Mouse (Mus musculus) liver, embryonic 15.5 days (tissue): Measurements from ENCODE around the gene Chst15. TPM values are rescaled to one million over a fixed set of nuclear protein-coding genes. Genes with fewer than 3 reads are reported as not detected.

Experiments used
- ATAC-seq: fragments of 200-750 bp; cut with Nextera tagmentation; 2 replicates; pipeline ENCODE4 v1.8.0; 2017; ENCODE audit warnings: moderate number of reproducible peaks, mild to moderate bottlenecking, moderate library complexity; ENCODE audit not compliant: insufficient read depth
- H3K27ac ChIP-seq: fragments of 300-500 bp; sonication (generic); replicated peaks from 2 replicates; pipeline ENCODE4 v1.5.1; 2015; ENCODE audit warnings: mild to moderate bottlenecking, inconsistent platforms
- H3K27me3 ChIP-seq: fragments of 300-500 bp; sonication (generic); 2 replicates; pipeline ENCODE4 v1.6.1; 2015; ENCODE audit warnings: mild to moderate bottlenecking, inconsistent platforms
- H3K36me3 ChIP-seq: fragments of 300-500 bp; sonication (generic); replicated peaks from 2 replicates; pipeline ENCODE4 v1.6.1; 2015; ENCODE audit warnings: moderate library complexity, mild to moderate bottlenecking, inconsistent platforms
- H3K4me1 ChIP-seq: fragments of 300-500 bp; sonication (generic); replicated peaks from 2 replicates; pipeline ENCODE4 v1.6.1; 2015; ENCODE audit warnings: inconsistent platforms
- H3K4me2 ChIP-seq: fragments of 300-500 bp; sonication (generic); 2 replicates; pipeline ENCODE4 v1.6.1; 2015; ENCODE audit warnings: moderate library complexity, mild to moderate bottlenecking, inconsistent platforms
- H3K4me3 ChIP-seq: fragments of 300-500 bp; sonication (generic); replicated peaks from 2 replicates; pipeline ENCODE4 v1.5.1; 2015; ENCODE audit warnings: mild to moderate bottlenecking, inconsistent platforms
- H3K9ac ChIP-seq: fragments of 300-500 bp; sonication (generic); 2 replicates; pipeline ENCODE4 v1.6.1; 2015; ENCODE audit warnings: moderate library complexity, mild to moderate bottlenecking, inconsistent platforms
- H3K9me3 ChIP-seq: fragments of 300-500 bp; sonication (generic); replicated peaks from 2 replicates; pipeline ENCODE4 v1.6.1; 2016; ENCODE audit warnings: inconsistent platforms
- WGBS: fragments of 180-500 bp; shearing (Covaris S2); methylation state at CpG from one replicate; pipeline ENCODE4 v1.1.7; 2015; ENCODE audit warnings: mixed read lengths; ENCODE audit not compliant: insufficient replicate concordance; 5-methylcytosine and 5-hydroxymethylcytosine counted together
- polyA plus RNA-seq: library from polyadenylated mRNA; unstranded; fragments of >200 nt; fragmentation: Nextera tagmentation; extraction: Ambion mirVana; gene quantifications from 2 replicates; pipeline ENCODE4 v1.2.1, GENCODE M21; 2015

The Chst15 gene
- polyA plus RNA-seq, 1 experiment from 2014 or later: 4.5 TPM

GRCm38 (mm10) chr7:132315149-132316091, 1.6 kb downstream of the Chst15 start:
- 2% methylated on average over 51 of the region's 51 CpGs for WGBS
- no peak overlapping the region; the same call in 1 of the 2 replicates for H3K27ac ChIP-seq

GRCm38 (mm10) chr7:132312396-132312795, 4.6 kb downstream of the Chst15 start:
- H3K9ac ChIP-seq: no peak overlapping the region
- WGBS: 37% methylated on average over 8 of the region's 8 CpGs
- peaks cover 30% of the 10 kb centered on the region for H3K4me1 ChIP-seq
- ATAC-seq: no peak
- H3K36me3 ChIP-seq: no peaks in the 10 kb centered on the region
- H3K9me3 ChIP-seq: no peaks in the 10 kb centered on the region
- no peak overlapping the region for H3K4me2 ChIP-seq
- peaks cover 38% of the 10 kb centered on the region for H3K27me3 ChIP-seq
- H3K4me3 ChIP-seq: no peak overlapping the region
- no peak overlapping the region for H3K27ac ChIP-seq

More at GRCm38 (mm10) chr7:132315149-132316091, 1.6 kb downstream of the Chst15 start:
- H3K27me3 ChIP-seq: peaks cover 49% of the 10 kb centered on the region
- peak; percentile 27; the same call in 1 of the 2 replicates for ATAC-seq
- H3K9me3 ChIP-seq: no peaks in the 10 kb centered on the region
- H3K9ac ChIP-seq: peak overlapping the region; percentile 55
- peak overlapping the region; percentile 63 for H3K4me3 ChIP-seq
- H3K36me3 ChIP-seq: no peaks in the 10 kb centered on the region
- H3K4me2 ChIP-seq: peak overlapping the region; percentile 81
- H3K4me1 ChIP-seq: peaks cover 29% of the 10 kb centered on the region

- H3K4me1 ChIP-seq: peaks cover 34% of the 10 kb centered on the region
- 49% methylated on average over 5 of the region's 5 CpGs for WGBS
- no peaks in the 10 kb centered on the region for H3K36me3 ChIP-seq
- 0 out of 2 replicates have a peak, but pooled peaks cover 2% of the 10 kb centered on the region for H3K27me3 ChIP-seq
- H3K27ac ChIP-seq: no peak overlapping the region
- no peak overlapping the region for H3K4me3 ChIP-seq
- no peak overlapping the region for H3K4me2 ChIP-seq
- ATAC-seq: no peak; the same call in 1 of the 2 replicates
- H3K9me3 ChIP-seq: no peaks in the 10 kb centered on the region
- H3K9ac ChIP-seq: no peak overlapping the region
Observed at GRCm38 (mm10) chr7:132308537-132309191, 8.4 kb downstream of the Chst15 start.

- Histone ChIP-seq H3K4me2 (no peak overlapping the region), H3K36me3 (no peaks in the 10 kb centered on the region), H3K27me3 (no peaks in the 10 kb centered on the region), H3K4me1 (peaks cover 37% of the 10 kb centered on the region), H3K9me3 (no peaks in the 10 kb centered on the region), H3K9ac (no peak overlapping the region), H3K27ac (no peak overlapping the region), H3K4me3 (no peak overlapping the region)
- ATAC-seq: no peak
- WGBS: 51% methylated on average over 6 of the region's 6 CpGs
Observed at GRCm38 (mm10) chr7:132307722-132308271, 9.2 kb downstream of the Chst15 start.

GRCm38 (mm10) chr7:132306671-132307412, 10.2 kb downstream of the Chst15 start:
- no peak overlapping the region for H3K4me2 ChIP-seq
- WGBS: 74% methylated on average over 8 of the region's 8 CpGs
- H3K4me1 ChIP-seq: peaks cover 31% of the 10 kb centered on the region
- H3K36me3 ChIP-seq: no peaks in the 10 kb centered on the region
- no peak overlapping the region for H3K4me3 ChIP-seq
- H3K9me3 ChIP-seq: no peaks in the 10 kb centered on the region
- no peak for ATAC-seq
- H3K9ac ChIP-seq: no peak overlapping the region
- no peaks in the 10 kb centered on the region for H3K27me3 ChIP-seq
- H3K27ac ChIP-seq: no peak overlapping the region

- Histone ChIP-seq H3K27me3 (no peaks in the 10 kb centered on the region), H3K9ac (no peak overlapping the region), H3K4me1 (peaks cover 31% of the 10 kb centered on the region), H3K4me3 (no peak overlapping the region), H3K4me2 (no peak overlapping the region), H3K9me3 (no peaks in the 10 kb centered on the region), H3K27ac (no peak overlapping the region), H3K36me3 (no peaks in the 10 kb centered on the region)
- no peak for ATAC-seq
- WGBS: 45% methylated on average over 5 of the region's 5 CpGs
Observed at GRCm38 (mm10) chr7:132305492-132306375, 11.3 kb downstream of the Chst15 start.

- ATAC-seq: no peak
- H3K4me1 ChIP-seq: peaks cover 31% of the 10 kb centered on the region
Observed at GRCm38 (mm10) chr7:132304424-132305085, 12.5 kb downstream of the Chst15 start.

GRCm38 (mm10) chr7:132303988-132304387, 13.0 kb downstream of the Chst15 start:
- Histone ChIP-seq H3K9ac (no peak overlapping the region), H3K36me3 (no peaks in the 10 kb centered on the region), H3K27ac (no peak overlapping the region), H3K4me3 (no peak overlapping the region), H3K9me3 (no peaks in the 10 kb centered on the region), H3K4me1 (peaks cover 31% of the 10 kb centered on the region), H3K4me2 (no peak overlapping the region), H3K27me3 (no peaks in the 10 kb centered on the region)
- WGBS: 17% methylated on average over 7 of the region's 7 CpGs
- ATAC-seq: no peak

More at GRCm38 (mm10) chr7:132304424-132305085, 12.5 kb downstream of the Chst15 start:
- Histone ChIP-seq H3K27me3 (no peaks in the 10 kb centered on the region), H3K4me3 (no peak overlapping the region), H3K9me3 (no peaks in the 10 kb centered on the region), H3K4me2 (no peak overlapping the region), H3K27ac (no peak overlapping the region), H3K9ac (no peak overlapping the region), H3K36me3 (no peaks in the 10 kb centered on the region)
- 28% methylated on average over 8 of the region's 8 CpGs for WGBS

GRCm38 (mm10) chr7:132302508-132303241, 14.4 kb downstream of the Chst15 start:
- H3K27me3 ChIP-seq: no peaks in the 10 kb centered on the region
- WGBS: 59% methylated on average over 8 of the region's 8 CpGs
- H3K4me1 ChIP-seq: peaks cover 26% of the 10 kb centered on the region
- no peak overlapping the region for H3K9ac ChIP-seq
- H3K4me2 ChIP-seq: no peak overlapping the region
- H3K36me3 ChIP-seq: no peaks in the 10 kb centered on the region
- H3K4me3 ChIP-seq: no peak overlapping the region
- H3K9me3 ChIP-seq: no peaks in the 10 kb centered on the region
- ATAC-seq: no peak
- H3K27ac ChIP-seq: no peak overlapping the region
